Mouse (Mus musculus) neural tube, embryonic 11.5 days (tissue): ENCODE measurements around the gene Sufu. TPM values are rescaled to one million over a fixed set of nuclear protein-coding genes. Genes with fewer than 3 reads are reported as not detected.

Experiments
- ATAC-seq: fragments of 200-750 bp; cut with Nextera tagmentation; 2 replicates; pipeline ENCODE4 v1.8.0; 2017; ENCODE audit warnings: moderate number of reproducible peaks, mild to moderate bottlenecking, moderate TSS enrichment, moderate library complexity; ENCODE audit not compliant: insufficient read depth, low FRiP score, low TSS enrichment
- DNase-seq: peaks from one replicate; pipeline ENCODE4 v3.0.0-alpha.2; 2015; ENCODE audit warnings: low spot score
- H3K27ac ChIP-seq: fragments of 300-500 bp; sonication (generic); 2 replicates; pipeline ENCODE4 v1.5.1; 2014; ENCODE audit warnings: low read depth, mild to moderate bottlenecking, low read length
- H3K27me3 ChIP-seq: fragments of 300-500 bp; sonication (generic); 2 replicates; pipeline ENCODE4 v1.6.1; 2014; ENCODE audit warnings: mild to moderate bottlenecking, low read length, mixed read lengths; ENCODE audit not compliant: control insufficient read depth, insufficient read depth
- H3K36me3 ChIP-seq: fragments of 300-500 bp; sonication (generic); 2 replicates; pipeline ENCODE4 v1.6.1; 2014; ENCODE audit warnings: mild to moderate bottlenecking, low read length, moderate library complexity, mixed read lengths; ENCODE audit not compliant: control insufficient read depth, insufficient read depth
- H3K4me1 ChIP-seq: fragments of 300-500 bp; sonication (generic); 2 replicates; pipeline ENCODE4 v1.6.1; 2014; ENCODE audit warnings: low read length, mixed read lengths; ENCODE audit not compliant: control insufficient read depth, insufficient read depth
- H3K4me2 ChIP-seq: fragments of 300-500 bp; sonication (generic); 2 replicates; pipeline ENCODE4 v1.6.1; 2014; ENCODE audit warnings: low read depth, mild to moderate bottlenecking, moderate library complexity
- H3K4me3 ChIP-seq: fragments of 300-500 bp; sonication (generic); 2 replicates; pipeline ENCODE4 v1.5.1; 2014; ENCODE audit warnings: low read depth, low read length
- H3K9ac ChIP-seq: fragments of 300-500 bp; sonication (generic); 2 replicates; pipeline ENCODE4 v1.6.1; 2014; ENCODE audit warnings: mild to moderate bottlenecking, low read length
- H3K9me3 ChIP-seq: fragments of 300-500 bp; sonication (generic); 2 replicates; pipeline ENCODE4 v1.6.1; 2016; ENCODE audit warnings: low read length; ENCODE audit not compliant: control insufficient read depth
- WGBS: fragments of 180-500 bp; shearing (Covaris S2); extraction: QIAGEN DNeasy Blood & Tissue Kit; methylation state at CpG from one replicate; pipeline ENCODE4 v1.1.7; 2014; 5-methylcytosine and 5-hydroxymethylcytosine counted together
- polyA plus RNA-seq: library from polyadenylated mRNA; unstranded; fragments of >200 nt; fragmentation: Nextera tagmentation; extraction: Ambion mirVana; gene quantifications from 2 replicates; pipeline ENCODE4 v1.2.1, GENCODE M21; 2014

Sufu gene
- 44.1 and 45.0 TPM in 2 replicates for polyA plus RNA-seq

DNA sequence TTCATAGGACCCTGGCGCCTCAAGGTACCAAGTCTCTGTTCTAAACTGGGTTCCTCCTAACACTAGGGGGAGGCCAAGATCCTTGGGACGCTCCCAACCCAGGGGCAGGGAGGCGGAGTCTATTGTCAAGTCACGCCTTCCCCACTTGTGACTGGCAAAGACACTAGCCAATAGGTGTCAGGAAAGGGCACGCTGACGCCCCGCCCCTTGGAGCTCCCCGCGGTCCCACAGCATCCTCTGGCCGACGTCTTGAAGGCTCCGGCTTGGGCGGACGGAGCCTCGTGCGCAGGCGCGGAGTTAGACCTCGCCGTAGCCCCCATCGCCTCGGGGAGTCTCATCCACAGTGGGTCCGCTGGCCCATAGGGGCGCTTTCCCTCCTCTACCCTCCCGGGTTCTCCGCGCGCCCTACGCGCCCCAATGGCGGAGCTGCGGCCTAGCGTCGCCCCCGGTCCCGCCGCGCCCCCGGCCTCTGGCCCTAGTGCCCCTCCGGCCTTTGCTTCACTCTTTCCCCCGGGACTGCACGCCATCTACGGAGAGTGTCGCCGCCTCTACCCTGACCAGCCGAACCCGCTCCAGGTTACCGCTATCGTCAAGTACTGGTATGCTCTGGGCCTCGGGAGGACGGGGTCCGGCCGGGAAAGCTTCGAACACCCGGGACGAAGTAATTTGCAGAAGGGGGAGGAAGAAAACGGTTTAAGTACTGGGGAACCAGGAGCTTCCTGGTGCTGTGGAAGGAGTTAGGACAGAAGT is at the start of gene Sufu:
Sufu (plus strand) TSS at position 211 of the 750 bp plus-strand sequence.
- under 1% methylated on average over 54 of the region's 57 CpGs for WGBS
- peak within 1 kb of the TSS; percentile 74 for H3K27ac ChIP-seq
- H3K4me1 ChIP-seq: peaks cover 18% of the 10 kb centered on the region
- ATAC-seq (peak; percentile 88), DNase-seq (peak; percentile 99)
- H3K27me3 ChIP-seq: no peaks in the 10 kb centered on the region
- peak within 1 kb of the TSS; percentile 81 for H3K9ac ChIP-seq
- H3K4me3 ChIP-seq: peak within 1 kb of the TSS; percentile 89
- no peaks in the 10 kb centered on the region for H3K9me3 ChIP-seq
- H3K36me3 ChIP-seq: 0 out of 2 replicates have a peak, but pooled peaks cover 5% of the 10 kb centered on the region
- H3K4me2 ChIP-seq: peak within 1 kb of the TSS; percentile 79

DNA sequence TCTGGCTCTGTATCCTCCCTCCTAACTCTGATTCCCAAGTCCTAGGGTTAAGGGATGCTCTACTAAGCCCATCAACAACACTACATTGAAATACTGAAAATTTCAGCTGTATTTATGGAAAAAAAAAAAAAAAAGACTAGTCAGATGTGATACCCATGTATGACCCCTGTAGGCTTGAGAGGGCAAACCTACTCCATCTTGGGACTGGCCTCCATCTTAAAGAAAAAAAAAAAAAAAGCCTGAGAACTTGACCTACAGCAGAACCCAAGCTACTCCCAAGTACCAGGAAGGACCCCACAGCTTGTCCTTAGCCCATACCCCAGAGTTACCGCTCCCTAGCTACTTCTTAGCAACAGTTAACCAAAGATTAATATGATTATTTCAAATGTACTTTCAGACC is 49.5 kb upstream of the Sufu start:
- H3K9ac ChIP-seq: no peak overlapping the region
- H3K4me3 ChIP-seq: no peak overlapping the region
- DNase-seq: no peak
- H3K27ac ChIP-seq: no peak overlapping the region
- 93% methylated on average over 1 of the region's 1 CpGs for WGBS
- no peak overlapping the region for H3K4me2 ChIP-seq
- H3K9me3 ChIP-seq: no peaks in the 10 kb centered on the region; the same call in 1 of the 2 replicates
- peaks cover 4% of the 10 kb centered on the region for H3K4me1 ChIP-seq
- ATAC-seq: no peak
- H3K36me3 ChIP-seq: no peaks in the 10 kb centered on the region
- peaks cover 11% of the 10 kb centered on the region for H3K27me3 ChIP-seq

DNA sequence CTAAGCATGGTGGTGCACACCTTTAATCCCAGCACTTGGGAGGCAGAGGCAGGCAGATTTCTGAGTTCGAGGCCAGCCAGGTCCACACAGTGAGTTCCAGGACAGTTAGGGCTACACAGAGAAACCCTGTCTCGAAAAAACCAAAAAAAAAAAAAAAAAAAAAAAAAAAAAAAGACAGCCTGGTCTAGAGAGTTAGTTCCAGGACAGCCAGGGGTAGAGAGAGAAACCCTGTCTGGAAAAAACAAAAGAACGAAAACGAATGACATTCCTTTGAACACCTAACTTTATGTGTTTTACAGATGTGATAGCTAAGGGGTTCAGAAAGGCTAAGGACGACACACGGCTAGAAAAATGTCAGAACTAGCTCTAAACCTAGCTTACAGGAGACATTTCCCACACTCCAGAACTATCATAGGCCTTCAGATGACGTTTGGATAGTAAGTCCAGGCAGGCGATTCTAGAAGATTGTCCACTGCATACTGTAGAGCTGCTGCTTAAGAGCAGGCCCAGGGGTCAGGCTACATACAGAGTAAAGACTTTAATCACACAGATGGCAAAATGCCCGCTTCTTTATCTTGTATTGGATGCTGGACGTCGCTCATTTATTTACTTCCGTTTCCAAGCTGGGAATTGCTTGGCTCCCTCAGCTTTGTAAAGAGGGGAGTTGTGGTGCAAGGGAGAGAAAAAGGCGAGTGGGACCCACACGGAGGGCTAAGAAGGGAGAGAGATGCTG is 48.6 kb upstream of the Sufu start:
- DNase-seq (peak; percentile 22), ATAC-seq (no peak)
- Histone ChIP-seq H3K27me3 (peaks cover 11% of the 10 kb centered on the region), H3K9me3 (no peaks in the 10 kb centered on the region; the same call in 1 of the 2 replicates), H3K4me2 (peak overlapping the region; percentile 73), H3K36me3 (no peaks in the 10 kb centered on the region), H3K9ac (peak overlapping the region; percentile 61), H3K4me3 (peak overlapping the region; percentile 48), H3K27ac (peak overlapping the region; percentile 54; the same call in 1 of the 2 replicates), H3K4me1 (peaks cover 4% of the 10 kb centered on the region)
- 33% methylated on average over 14 of the region's 14 CpGs for WGBS

DNA sequence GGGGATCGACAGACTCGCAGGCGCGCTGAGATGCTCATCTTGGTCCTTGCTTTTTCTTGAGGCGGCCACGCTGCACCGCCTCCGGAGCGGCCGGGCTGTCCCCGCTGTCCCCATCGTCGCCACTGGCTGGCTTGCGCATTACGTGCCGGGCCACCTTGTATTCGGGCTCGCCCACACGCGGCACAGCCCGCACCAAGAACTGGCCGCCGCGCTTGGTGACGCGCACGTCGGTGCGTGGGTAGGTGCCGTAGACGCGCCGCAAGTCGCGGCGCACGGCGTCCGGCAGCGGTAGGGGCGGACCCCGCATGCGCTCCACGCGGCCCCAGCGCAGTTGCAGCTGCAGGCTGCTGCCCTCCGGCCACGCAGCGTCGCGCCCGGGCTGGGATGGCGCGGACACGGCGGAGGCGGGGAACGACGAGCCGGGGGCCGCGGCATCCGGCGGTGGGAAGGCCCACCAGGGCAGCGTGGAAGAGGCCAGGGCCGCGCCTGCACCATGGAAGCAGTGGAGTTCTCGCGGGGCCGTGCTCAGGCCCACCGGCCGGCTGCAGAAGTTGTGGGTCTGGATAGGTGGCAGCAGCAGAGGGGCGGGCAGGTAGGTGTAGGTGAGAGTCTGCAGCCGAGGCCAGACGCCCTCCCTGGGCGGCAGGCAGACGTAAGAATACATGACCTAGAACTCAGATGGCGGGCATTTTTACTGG is 47.8 kb upstream of the Sufu start:
- H3K9ac ChIP-seq: peak overlapping the region; percentile 61
- peak overlapping the region; percentile 54 for H3K27ac ChIP-seq
- peak overlapping the region; percentile 73 for H3K4me2 ChIP-seq
- ATAC-seq (peak; percentile 77), DNase-seq (peak; percentile 87)
- no peaks in the 10 kb centered on the region for H3K36me3 ChIP-seq
- peak overlapping the region; percentile 48 for H3K4me3 ChIP-seq
- WGBS: 1% methylated on average over 77 of the region's 78 CpGs
- H3K9me3 ChIP-seq: no peaks in the 10 kb centered on the region; the same call in 1 of the 2 replicates
- peaks cover 4% of the 10 kb centered on the region for H3K4me1 ChIP-seq
- peaks cover 11% of the 10 kb centered on the region for H3K27me3 ChIP-seq

DNA sequence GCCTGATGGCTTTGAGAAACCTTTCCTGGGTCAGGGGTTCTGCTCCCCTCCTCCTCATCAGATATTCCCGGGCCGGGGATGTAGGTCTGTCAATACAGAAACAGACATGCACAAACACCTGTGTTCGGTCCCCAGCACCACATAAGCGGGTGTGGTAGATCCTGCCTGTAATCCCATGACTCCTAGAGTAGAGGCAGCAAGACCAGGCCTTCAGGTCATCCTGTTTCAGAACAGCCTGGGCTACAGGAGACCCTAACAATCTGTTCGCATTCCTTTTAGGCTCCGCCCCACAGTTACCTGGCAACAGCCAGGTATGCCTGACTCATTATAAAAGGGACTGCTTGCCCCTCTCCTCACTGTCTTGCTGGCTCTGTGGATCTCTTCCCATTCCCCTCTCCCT is 47.1 kb upstream of the Sufu start:
- 27% methylated on average over 6 of the region's 6 CpGs for WGBS
- Histone ChIP-seq H3K36me3 (no peaks in the 10 kb centered on the region), H3K4me1 (peaks cover 4% of the 10 kb centered on the region), H3K4me3 (peak overlapping the region; percentile 48), H3K27me3 (peaks cover 11% of the 10 kb centered on the region), H3K4me2 (peak overlapping the region; percentile 73), H3K9ac (peak overlapping the region; percentile 61), H3K9me3 (no peaks in the 10 kb centered on the region), H3K27ac (no peak overlapping the region)
- ATAC-seq (no peak), DNase-seq (no peak)

DNA sequence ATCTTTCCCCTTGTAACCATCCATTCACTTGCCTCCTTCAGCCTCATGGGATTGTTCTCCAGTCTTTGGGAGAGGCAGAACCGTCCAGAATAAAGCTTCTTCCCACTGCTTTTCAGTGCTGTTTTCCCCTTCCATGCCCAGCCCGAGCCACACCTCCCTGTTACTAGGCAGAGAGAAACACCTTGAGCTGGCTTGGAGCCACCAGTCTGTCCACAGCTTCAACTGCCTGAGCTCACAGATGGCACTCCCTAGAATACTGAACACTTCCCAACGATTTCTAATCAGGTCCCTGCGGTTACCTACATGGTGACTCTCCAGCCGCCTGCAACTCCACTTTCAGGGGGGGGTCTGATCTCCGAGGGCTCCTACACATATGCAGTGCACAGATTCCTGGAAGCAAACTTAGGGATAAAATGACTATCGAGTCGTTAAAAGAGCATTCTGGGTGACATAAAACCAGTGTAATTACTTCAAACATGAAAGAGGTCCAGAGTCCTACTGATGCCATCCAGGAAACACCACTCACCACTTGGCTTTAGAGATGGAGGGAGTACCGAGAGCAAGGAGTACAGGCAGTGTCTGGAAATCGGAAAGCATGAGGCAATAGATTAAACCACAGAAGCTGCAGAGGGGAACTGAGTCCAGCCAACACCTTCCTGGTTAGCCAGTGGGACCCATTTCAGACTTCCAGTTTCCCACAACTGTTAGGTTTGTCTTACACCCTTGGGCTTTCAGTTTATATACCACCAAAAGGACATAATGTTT is 46.3 kb upstream of the Sufu start, which contains the start of gene 2310034G01Rik:
2310034G01Rik (minus strand) TSS at position 135 of the 765 bp plus-strand sequence.
- Histone ChIP-seq H3K9me3 (no peaks in the 10 kb centered on the region), H3K27ac (0 out of 2 replicates have a peak within 1 kb of the TSS, but pooled peaks have one; percentile 54), H3K9ac (peak within 1 kb of the TSS; percentile 61), H3K4me3 (peak within 1 kb of the TSS; percentile 48), H3K36me3 (no peaks in the 10 kb centered on the region), H3K4me1 (peaks cover 4% of the 10 kb centered on the region), H3K27me3 (peaks cover 11% of the 10 kb centered on the region), H3K4me2 (peak within 1 kb of the TSS; percentile 73)
- no peak for DNase-seq
- ATAC-seq: no peak
- WGBS: 64% methylated on average over 10 of the region's 10 CpGs

DNA sequence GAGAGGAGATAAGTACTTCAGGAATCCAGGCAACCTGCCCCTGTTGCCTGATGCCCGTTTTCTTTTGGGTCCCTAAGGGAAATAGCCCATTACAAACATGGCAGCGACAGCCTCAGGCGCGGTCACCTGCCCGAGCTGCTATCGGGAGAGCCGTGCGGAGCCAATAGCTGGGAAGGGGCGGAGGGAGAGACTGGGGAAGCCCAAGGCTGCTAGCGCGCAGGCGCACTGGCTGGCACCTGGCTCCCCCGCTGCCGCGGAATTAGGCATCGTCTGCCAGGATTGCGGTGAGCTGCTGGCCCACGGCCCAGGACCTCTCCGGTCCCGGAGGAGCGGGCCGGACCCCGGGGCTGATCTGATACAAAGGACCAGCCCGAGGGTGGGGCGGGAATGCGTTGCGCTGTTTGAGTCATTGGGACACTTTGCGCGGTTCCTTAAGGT is 40.0 kb upstream of the Sufu start:
- no peaks in the 10 kb centered on the region for H3K9me3 ChIP-seq
- peaks cover 10% of the 10 kb centered on the region for H3K27me3 ChIP-seq
- H3K36me3 ChIP-seq: no peaks in the 10 kb centered on the region
- WGBS: under 1% methylated on average over 29 of the region's 29 CpGs
- H3K4me2 ChIP-seq: peak overlapping the region; percentile 72
- peak overlapping the region; percentile 44 for H3K4me3 ChIP-seq
- no peaks in the 10 kb centered on the region for H3K4me1 ChIP-seq
- H3K27ac ChIP-seq: no peak overlapping the region
- ATAC-seq (peak; percentile 67), DNase-seq (peak; percentile 87)
- peak overlapping the region; percentile 61 for H3K9ac ChIP-seq
